Mouse (Mus musculus) lung, adult 2 months (tissue): Measurements from ENCODE around the gene Alk.

Experiments used
- CTCF ChIP-seq: fragments of 200-500 bp; IDR thresholded peaks from 2 replicates; pipeline ENCODE4 v1.5.1; 2011; ENCODE audit warnings: mild to moderate bottlenecking, low read length, control low read depth; ENCODE audit not compliant: insufficient read depth
- POLR2A ChIP-seq: fragments of 200-500 bp; IDR thresholded peaks from 2 replicates; pipeline ENCODE4 v1.6.1; 2011; ENCODE audit warnings: low read depth, mild to moderate bottlenecking, control low read depth, low read length, borderline replicate concordance; ENCODE audit errors: extremely low read depth

DNA sequence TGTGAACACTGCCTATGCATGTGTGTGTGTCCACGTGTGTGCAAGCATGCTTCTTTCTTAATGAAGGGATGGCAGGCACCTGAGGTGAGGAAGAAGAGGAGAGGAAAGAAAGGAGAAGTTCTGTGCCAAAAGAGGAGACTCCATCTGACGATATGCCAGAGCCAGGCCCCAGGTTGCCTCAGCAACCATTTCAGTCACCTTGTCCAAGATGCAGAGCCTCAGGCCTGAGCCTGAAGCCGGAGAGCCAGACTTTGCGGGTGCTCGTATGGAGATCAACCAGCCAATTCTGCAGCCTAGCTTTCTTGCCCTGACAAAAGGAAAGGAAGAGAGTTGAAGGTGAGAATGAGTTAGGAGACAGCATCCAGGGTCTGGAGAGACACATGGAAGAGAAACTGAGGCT, 566.1 kb downstream of the Alk start:
- TF ChIP-seq CTCF: no peak
- TF ChIP-seq POLR2A: no peak
